Mouse (Mus musculus) forebrain, postnatal 0 days (tissue): ENCODE measurements around the gene Dnaja3. TPM values are rescaled to one million over a fixed set of nuclear protein-coding genes. Genes with fewer than 3 reads are reported as not detected.

Experiments used
- ATAC-seq: fragments of 200-750 bp; cut with Nextera tagmentation; 2 replicates; pipeline ENCODE4 v1.8.0; 2017; ENCODE audit warnings: mild to moderate bottlenecking, moderate library complexity
- DNase-seq: peaks from one replicate; pipeline ENCODE4 v3.0.0-alpha.2; 2015
- H3K27ac ChIP-seq: fragments of 300-500 bp; sonication (generic); 2 replicates; pipeline ENCODE4 v1.5.1; 2014; ENCODE audit warnings: low read depth, mild to moderate bottlenecking, antibody characterized with exemption, low read length, moderate library complexity, mixed read lengths
- H3K27me3 ChIP-seq: fragments of 300-500 bp; sonication (generic); 2 replicates; pipeline ENCODE4 v1.6.1; 2014; ENCODE audit warnings: mild to moderate bottlenecking, low read length, mixed read lengths; ENCODE audit not compliant: insufficient read depth
- H3K36me3 ChIP-seq: fragments of 300-500 bp; sonication (generic); 2 replicates; pipeline ENCODE4 v1.6.1; 2014; ENCODE audit warnings: mild to moderate bottlenecking, moderate library complexity; ENCODE audit not compliant: insufficient read depth
- H3K4me1 ChIP-seq: fragments of 300-500 bp; sonication (generic); 2 replicates; pipeline ENCODE4 v1.6.1; 2014; ENCODE audit warnings: antibody characterized with exemption; ENCODE audit not compliant: insufficient read depth
- H3K4me2 ChIP-seq: fragments of 300-500 bp; sonication (generic); 2 replicates; pipeline ENCODE4 v1.6.1; 2014; ENCODE audit warnings: low read depth, mild to moderate bottlenecking, moderate library complexity
- H3K4me3 ChIP-seq: fragments of 300-500 bp; sonication (generic); 2 replicates; pipeline ENCODE4 v1.5.1; 2014; ENCODE audit warnings: low read depth, low read length, mixed read lengths
- H3K9ac ChIP-seq: fragments of 300-500 bp; sonication (generic); 2 replicates; pipeline ENCODE4 v1.6.1; 2014; ENCODE audit warnings: mild to moderate bottlenecking
- H3K9me3 ChIP-seq: fragments of 300-500 bp; sonication (generic); 2 replicates; pipeline ENCODE4 v1.6.1; 2016; ENCODE audit warnings: low read length
- CTCF ChIP-seq: sonication (generic); IDR thresholded peaks from 2 replicates; pipeline ENCODE4 v1.5.1; 2016; ENCODE audit warnings: antibody characterized with exemption, control low read depth, low read depth
- whole genome bisulfite sequencing: fragments of 180-500 bp; shearing (Covaris S2); extraction: QIAGEN DNeasy Blood & Tissue Kit; methylation state at CpG from one replicate; pipeline ENCODE4 v1.1.7; 2014; 5-methylcytosine and 5-hydroxymethylcytosine counted together
- polyA plus RNA-seq: library from polyadenylated mRNA; unstranded; fragments of >200 nt; fragmentation: Nextera tagmentation; extraction: Ambion mirVana; gene quantifications from 2 replicates; pipeline ENCODE4 v1.2.1, GENCODE M21; 2015
- total RNA-seq: library from RNA; depleted of rRNA; stranded (reverse); fragments of >200 nt; gene quantifications from 2 replicates; pipeline ENCODE4 v1.2.3, GENCODE M21; 2014

Dnaja3 gene
- total and polyA plus RNA-seq, 2 experiments from 2014 or later: 48.6 to 51.5 TPM

GRCm38 (mm10) chr16:4596141-4596728, 43.6 kb upstream of the Dnaja3 start:
- H3K4me3 ChIP-seq: peak overlapping the region; percentile 85
- no peaks in the 10 kb centered on the region for H3K9me3 ChIP-seq
- no peaks in the 10 kb centered on the region for H3K27me3 ChIP-seq
- H3K36me3 ChIP-seq: no peaks in the 10 kb centered on the region
- H3K27ac ChIP-seq: peak overlapping the region; percentile 57
- H3K9ac ChIP-seq: peak overlapping the region; percentile 76
- TF ChIP-seq CTCF: no peak
- H3K4me2 ChIP-seq: peak overlapping the region; percentile 79
- ATAC-seq: peak; percentile 4; the same call in 1 of the 2 replicates
- 8% methylated on average over 3 of the region's 3 CpGs for WGBS
- H3K4me1 ChIP-seq: peaks cover 36% of the 10 kb centered on the region
- DNase-seq: no peak

- no peak overlapping the region for H3K4me3 ChIP-seq
Observed at GRCm38 (mm10) chr16:4596836-4597235, 43.0 kb upstream of the Dnaja3 start.

DNA sequence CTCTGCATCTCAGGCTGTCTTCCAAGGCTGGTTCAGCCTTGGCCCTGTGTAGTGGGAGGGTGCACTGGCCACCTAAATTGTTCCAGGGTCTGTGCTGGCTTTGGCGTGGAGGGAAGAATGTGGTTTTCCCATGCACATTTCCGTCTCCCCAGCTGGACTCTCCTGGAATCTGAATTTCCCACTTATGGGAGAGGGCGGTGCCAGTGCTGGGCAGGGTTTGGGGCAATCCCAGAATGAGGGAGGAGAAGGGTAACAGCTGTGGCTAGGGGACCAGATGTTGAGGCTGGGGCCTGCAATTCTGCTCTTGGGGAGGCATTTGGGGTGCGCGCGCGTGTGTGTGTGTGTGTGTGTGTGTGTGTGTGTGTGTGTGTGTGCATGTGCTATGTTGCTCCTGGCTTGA, 42.5 kb upstream of the Dnaja3 start:
- WGBS: 61% methylated on average over 7 of the region's 7 CpGs
- H3K36me3 ChIP-seq: no peaks in the 10 kb centered on the region
- peaks cover 35% of the 10 kb centered on the region for H3K4me1 ChIP-seq
- ATAC-seq: no peak
- no peak for DNase-seq
- no peak overlapping the region for H3K9ac ChIP-seq
- no peak for TF ChIP-seq CTCF
- H3K27me3 ChIP-seq: no peaks in the 10 kb centered on the region
- H3K9me3 ChIP-seq: no peaks in the 10 kb centered on the region
- H3K4me2 ChIP-seq: peak overlapping the region; percentile 79; the same call in 1 of the 2 replicates
- H3K4me3 ChIP-seq: no peak overlapping the region
- no peak overlapping the region for H3K27ac ChIP-seq

More at GRCm38 (mm10) chr16:4596836-4597235, 43.0 kb upstream of the Dnaja3 start:
- Histone ChIP-seq H3K9ac (no peak overlapping the region), H3K4me2 (peak overlapping the region; percentile 79), H3K27me3 (no peaks in the 10 kb centered on the region), H3K4me1 (peaks cover 36% of the 10 kb centered on the region), H3K9me3 (no peaks in the 10 kb centered on the region), H3K27ac (no peak overlapping the region), H3K36me3 (no peaks in the 10 kb centered on the region)
- ATAC-seq (no peak), DNase-seq (no peak)
- 35% methylated on average over 2 of the region's 2 CpGs for WGBS
- TF ChIP-seq CTCF: no peak

DNA sequence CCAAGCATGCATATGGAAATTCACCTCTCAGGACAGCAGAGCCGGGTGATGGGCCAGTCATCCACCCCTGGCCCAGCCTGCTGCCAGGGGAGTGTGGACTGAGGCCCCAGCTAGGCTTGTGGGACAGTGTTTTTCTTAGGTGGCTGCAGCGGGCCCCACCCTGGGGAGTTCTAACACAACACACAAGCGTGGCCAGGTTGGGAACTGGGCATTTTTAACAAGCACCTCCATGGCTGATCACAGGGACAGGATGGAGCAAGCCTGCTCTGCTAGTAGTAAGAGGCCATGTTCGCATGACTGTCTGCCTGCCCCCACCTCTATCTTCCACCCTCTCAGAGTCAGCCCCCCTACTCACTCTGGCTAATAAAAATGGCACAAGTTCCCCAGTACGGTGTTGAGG, 41.7 kb upstream of the Dnaja3 start:
- Histone ChIP-seq H3K27me3 (no peaks in the 10 kb centered on the region), H3K4me2 (no peak overlapping the region), H3K4me3 (no peak overlapping the region), H3K27ac (no peak overlapping the region), H3K36me3 (no peaks in the 10 kb centered on the region), H3K9ac (no peak overlapping the region), H3K4me1 (peaks cover 28% of the 10 kb centered on the region), H3K9me3 (no peaks in the 10 kb centered on the region)
- no peak for TF ChIP-seq CTCF
- WGBS: 76% methylated on average over 5 of the region's 5 CpGs
- DNase-seq (no peak), ATAC-seq (no peak)

DNA sequence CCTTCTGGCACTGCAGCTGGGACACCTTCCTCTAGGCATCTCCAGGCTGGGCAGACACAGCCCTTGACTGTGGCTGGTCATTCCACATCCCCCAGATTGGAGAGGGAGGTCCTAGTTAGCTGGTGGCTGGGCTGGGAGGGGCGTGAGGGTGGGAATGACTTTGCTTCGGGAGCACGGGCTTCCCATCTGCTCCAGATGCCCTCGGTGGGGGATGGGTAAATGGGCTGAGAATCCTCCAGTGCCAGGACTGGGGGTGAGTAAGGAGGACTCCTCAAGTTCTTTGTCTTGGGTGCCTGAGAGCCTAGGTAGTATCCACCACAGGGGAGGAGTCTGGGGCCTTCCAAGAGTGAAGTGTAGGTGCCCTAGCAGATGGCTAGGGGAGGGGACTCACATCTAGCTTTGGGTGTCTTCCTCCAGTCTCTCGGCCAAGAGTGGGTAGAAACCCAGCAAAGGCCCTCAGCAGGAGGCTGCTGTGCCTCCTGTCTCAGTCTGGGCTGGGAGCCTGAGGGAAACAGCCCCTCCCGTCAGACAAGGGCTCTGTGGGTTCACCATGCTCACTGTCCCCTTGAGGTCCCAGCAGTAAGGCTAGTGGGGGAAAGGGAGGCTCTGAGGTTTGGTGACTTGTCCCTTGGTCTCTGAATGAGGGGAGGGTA, 40.8 kb upstream of the Dnaja3 start:
- Histone ChIP-seq H3K9me3 (no peaks in the 10 kb centered on the region), H3K4me3 (no peak overlapping the region), H3K27me3 (no peaks in the 10 kb centered on the region), H3K36me3 (no peaks in the 10 kb centered on the region), H3K4me2 (no peak overlapping the region), H3K4me1 (peaks cover 27% of the 10 kb centered on the region), H3K27ac (no peak overlapping the region), H3K9ac (no peak overlapping the region)
- TF ChIP-seq CTCF: no peak
- WGBS: 25% methylated on average over 6 of the region's 6 CpGs
- DNase-seq: no peak
- ATAC-seq: no peak

- H3K4me2 ChIP-seq: no peak overlapping the region
- H3K27ac ChIP-seq: no peak overlapping the region
- no peaks in the 10 kb centered on the region for H3K9me3 ChIP-seq
- no peak overlapping the region for H3K4me3 ChIP-seq
- no peak for TF ChIP-seq CTCF
- no peaks in the 10 kb centered on the region for H3K36me3 ChIP-seq
- WGBS: 84% methylated on average over 3 of the region's 3 CpGs
- H3K27me3 ChIP-seq: no peaks in the 10 kb centered on the region
- ATAC-seq (no peak), DNase-seq (no peak)
- H3K9ac ChIP-seq: no peak overlapping the region
- peaks cover 27% of the 10 kb centered on the region for H3K4me1 ChIP-seq
Observed at GRCm38 (mm10) chr16:4599616-4600015, 40.2 kb upstream of the Dnaja3 start.

DNA sequence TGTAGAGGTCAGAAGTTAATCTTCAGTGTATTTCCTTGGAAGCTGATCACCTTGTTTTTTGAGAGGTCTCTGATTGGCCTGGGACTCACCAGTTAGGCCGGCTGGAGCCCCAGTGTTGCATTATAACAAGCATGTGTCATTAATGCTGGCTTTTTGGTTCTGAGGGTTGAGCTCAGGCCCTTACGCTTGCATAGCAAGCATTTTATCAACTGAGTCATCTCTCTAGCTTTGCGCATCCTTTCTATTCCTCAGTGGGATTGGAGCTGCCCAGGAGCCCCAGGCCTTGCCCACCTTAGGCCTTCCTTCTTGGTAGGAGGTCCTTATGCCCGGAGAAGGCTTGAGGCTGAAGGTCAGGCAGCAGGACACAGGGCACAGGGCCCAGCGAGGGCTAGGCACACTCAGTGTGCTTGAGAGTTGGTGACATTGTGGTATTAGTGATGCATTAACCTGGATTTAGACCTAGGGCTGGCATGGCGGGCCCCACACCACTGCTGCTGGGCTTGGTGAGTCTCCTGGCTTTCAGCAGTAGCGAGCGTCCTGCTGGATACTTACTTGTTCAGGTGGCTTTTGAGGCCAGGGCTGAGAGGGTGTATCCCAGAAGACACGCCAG, 39.0 kb upstream of the Dnaja3 start:
- no peaks in the 10 kb centered on the region for H3K36me3 ChIP-seq
- H3K4me1 ChIP-seq: peaks cover 21% of the 10 kb centered on the region
- H3K9me3 ChIP-seq: no peaks in the 10 kb centered on the region
- ATAC-seq: no peak
- no peak for TF ChIP-seq CTCF
- no peak overlapping the region for H3K9ac ChIP-seq
- WGBS: 86% methylated on average over 9 of the region's 9 CpGs
- no peaks in the 10 kb centered on the region for H3K27me3 ChIP-seq
- DNase-seq: no peak
- H3K27ac ChIP-seq: no peak overlapping the region
- H3K4me3 ChIP-seq: no peak overlapping the region
- no peak overlapping the region for H3K4me2 ChIP-seq
